Mouse (Mus musculus) G1E (cell line): Measurements from ENCODE around the gene Gm45753.

Experiments used
- CTCF ChIP-seq: IDR thresholded peaks from 2 replicates; pipeline ENCODE4 v1.5.1; 2012; ENCODE audit warnings: low read depth, low read length, inconsistent platforms, mixed read lengths
- GATA1 ChIP-seq: IDR thresholded peaks from 2 replicates; pipeline ENCODE4 v1.6.1; 2012; ENCODE audit warnings: borderline replicate concordance, low read length, inconsistent platforms, mixed read lengths
- GATA2 ChIP-seq: IDR thresholded peaks from 2 replicates; pipeline ENCODE4 v1.6.1; 2012; ENCODE audit warnings: low read depth, low read length, inconsistent platforms, borderline replicate concordance
- TAL1 ChIP-seq: conservative IDR thresholded peaks from 2 replicates; pipeline ENCODE4 v1.6.1; 2012; ENCODE audit warnings: low read depth, low read length, inconsistent platforms, mixed read lengths

- TF ChIP-seq CTCF, result no peak
- no peak for TF ChIP-seq GATA1
- TF ChIP-seq TAL1, result no peak
- no peak for TF ChIP-seq GATA2
Observed at GRCm38 (mm10) chr8:45239363-45239762, 68.9 kb downstream of the Gm45753 start.
